Mouse (Mus musculus) lung, adult 18-20 months (tissue): Measurements from ENCODE around the gene Lnx1.

Source experiments
- DNase-seq, 2 experiments: peaks; one replicate each; pipeline ENCODE4 v3.0.0; 2022; ENCODE audit warnings: mixed read lengths in 2 of 2

The Lnx1 gene

DNA sequence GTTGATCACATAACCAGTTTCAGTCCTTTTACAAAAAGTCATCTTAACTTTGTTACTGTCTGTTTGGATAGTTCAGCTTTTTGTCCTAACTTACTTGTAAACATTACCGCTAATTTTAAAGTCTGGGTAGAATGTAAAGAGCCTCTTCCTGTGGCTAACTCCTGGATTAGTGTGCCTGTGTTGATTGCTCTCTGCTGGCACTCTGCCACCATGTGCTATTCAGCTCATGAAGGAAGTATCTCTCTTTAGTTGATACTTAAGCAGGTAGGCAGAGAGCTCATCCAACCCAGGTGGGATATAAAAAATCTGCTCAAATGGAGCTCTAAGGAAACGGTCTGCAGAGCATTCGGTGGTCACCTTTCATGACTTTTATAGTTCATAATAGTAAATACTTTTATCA is 101.5 kb downstream of the Lnx1 start:
- DNase-seq = no peak

DNA sequence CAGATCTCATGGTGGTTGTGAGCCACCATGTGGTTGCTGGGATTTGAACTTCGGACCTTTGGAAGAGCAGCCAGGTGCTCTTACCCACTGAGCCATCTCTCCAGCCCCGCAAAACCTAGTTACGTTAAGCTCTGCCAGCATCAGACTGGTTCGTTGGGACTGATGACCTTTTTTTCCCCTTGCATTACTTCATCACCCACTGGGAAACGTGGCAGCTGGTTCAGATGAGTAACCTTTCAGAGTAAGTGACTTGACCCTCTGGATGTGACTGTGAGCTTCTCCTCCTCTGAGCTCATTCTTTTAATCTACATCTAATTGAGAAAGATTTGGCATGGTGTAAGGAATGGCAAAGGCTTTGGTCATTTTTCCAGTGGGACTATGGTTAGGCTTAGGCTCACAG is 102.7 kb downstream of the Lnx1 start:
- DNase-seq = no peak

DNA sequence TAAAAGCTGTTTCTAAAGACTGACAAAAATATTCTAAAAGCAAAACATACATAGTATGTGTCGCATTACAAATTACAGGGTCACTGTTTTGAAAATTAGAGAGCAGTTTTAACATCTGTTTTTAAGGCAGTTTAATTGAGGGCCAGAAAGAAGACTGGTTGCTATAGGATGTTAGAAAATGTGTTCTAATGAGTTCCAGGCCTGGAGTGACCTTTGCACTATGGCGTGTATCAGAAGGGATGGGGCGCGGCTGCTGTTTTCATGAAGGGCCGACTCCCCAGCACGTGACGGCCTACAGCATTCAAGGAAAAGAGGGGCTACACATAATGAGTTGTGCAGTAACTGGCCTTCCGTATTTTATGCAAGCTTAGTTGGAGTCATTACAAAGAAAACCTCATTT is 109.6 kb downstream of the Lnx1 start:
- DNase-seq = no peak

DNA sequence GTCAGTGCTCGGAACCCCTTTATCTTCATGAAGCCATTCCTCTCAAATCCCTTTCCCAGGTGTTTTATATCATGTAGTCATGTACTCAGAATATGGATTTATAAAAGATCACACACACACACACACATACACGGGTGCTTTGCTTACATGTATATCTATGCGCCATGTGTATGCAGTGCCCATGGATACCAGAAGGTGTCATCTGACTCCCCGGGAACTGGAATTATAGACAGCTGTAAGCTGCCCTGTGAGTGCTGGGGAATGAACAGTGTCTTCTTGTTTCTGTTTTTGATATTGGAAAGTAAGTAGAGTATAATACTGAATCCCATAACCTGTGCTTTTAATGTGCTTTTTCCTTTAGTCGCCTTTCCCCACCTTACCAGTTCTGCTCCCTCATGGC is 111.3 kb downstream of the Lnx1 start:
- no peak for DNase-seq

DNA sequence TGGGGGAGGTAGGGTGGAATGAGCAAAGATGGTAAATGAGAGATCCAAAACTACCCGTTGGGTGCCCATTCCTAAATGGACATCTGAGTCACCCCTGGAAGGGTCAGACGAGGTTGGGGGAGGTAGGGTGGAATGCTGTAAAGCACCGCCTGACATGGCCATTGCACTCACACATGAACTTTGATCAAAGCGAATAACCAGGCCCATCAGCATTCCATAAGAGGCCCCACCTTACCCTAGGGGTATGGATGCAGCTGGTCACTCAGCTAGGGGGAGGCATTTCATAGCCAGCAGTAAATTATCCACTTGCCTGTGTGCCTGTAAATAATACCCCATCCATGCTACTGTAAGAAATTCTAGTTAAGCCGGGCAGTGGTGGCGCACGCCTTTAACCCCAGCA is 113.6 kb downstream of the Lnx1 start:
- DNase-seq = no peak

DNA sequence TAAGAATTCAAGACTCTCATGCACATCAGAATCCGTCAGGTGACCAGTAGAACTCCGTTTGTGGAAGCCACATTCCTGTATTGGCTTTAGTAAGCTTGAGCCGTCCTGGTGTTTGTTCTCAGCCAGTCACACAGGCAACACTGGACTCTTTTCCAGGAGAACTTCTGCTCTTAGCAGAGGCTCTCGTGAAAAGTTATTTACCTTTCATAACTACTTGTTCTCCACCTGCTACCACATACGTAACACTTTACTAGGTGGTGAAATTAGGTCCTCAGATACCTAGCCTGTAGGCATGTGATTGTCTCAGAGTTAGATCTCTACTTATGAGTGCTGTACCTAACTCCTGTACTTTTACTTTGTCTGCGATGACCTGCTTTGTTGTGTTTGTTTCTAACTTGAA is 130.9 kb downstream of the Lnx1 start:
- DNase-seq = peak; percentile 25 to 59

DNA sequence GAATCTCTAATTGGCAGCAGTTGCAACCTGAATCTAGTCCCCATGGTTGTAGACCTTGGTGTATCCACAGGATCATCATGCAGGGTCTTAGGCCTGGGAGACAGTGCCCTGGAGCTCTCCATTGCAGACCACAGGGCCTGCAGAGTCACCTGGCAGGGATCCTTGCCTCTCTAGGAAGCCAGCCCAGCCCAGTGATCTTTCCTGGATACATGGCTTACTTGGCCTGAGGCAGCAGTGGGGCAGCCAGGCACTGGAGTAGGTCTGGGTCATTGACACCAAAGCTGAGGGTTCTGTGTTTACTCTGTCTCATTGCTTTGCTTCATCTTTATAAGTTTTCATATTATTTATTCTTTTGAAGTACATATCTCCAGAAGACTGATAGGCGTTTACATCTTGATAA is 141.6 kb downstream of the Lnx1 start:
- peak in 1 of 2 experiments; percentile 8 for DNase-seq

DNA sequence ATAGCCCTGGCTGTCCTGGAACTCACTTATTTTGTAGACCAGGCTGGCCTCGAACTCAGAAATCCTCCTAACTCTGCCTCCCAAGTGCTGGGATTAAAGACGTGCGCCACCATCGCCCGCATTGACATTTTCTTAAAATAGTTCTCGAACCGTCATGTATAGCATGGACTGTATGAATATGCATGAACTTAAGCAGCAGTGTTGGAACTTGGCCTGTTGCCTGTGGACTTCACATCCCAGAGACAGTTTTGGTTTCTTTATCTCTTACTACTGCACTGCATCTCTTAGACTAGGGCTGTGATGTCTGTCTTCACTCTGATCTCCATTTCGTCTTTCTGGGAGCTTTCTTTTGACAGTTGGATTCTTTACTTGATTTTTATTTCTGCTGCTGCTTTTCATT is 153.1 kb downstream of the Lnx1 start:
- DNase-seq = no peak

DNA sequence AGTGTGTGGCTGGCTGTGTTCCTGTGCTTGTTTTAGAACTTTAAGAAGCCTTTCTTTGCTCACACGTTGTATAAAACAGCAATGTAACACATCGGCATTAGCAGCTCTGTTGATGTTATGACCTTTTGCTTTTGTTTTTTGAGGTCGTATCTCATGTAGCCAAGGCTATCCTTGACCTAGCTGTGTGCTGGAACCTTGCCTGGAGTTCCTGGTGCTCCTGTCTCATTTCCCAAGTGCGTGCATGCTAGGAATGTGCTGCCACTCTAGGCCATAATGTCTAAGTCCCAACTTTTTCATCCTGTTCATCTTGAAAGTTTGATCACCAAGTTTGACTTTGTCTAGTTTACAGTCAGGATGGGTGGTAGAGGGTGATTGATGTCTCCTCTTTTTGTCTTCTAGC is 157.1 kb downstream of the Lnx1 start:
- DNase-seq = no peak
